Mouse (Mus musculus): ENCODE results near the gene Sft2d2.

- TF ChIP-seq POLR2A (IDR thresholded peaks at IDR 0.05; ENCODE audit: extremely low read depth, insufficient read depth, low read length) (no peak), CTCF (IDR thresholded peaks at IDR 0.05; ENCODE audit: extremely low read depth, insufficient read depth, low read length) (no peak)
Measured at GRCm38 (mm10) chr1:165187357-165187756, 6.9 kb downstream of the Sft2d2 start.
